Mouse (Mus musculus): ENCODE measurements around the gene Bpifb1. TPM values are rescaled to one million over a fixed set of nuclear protein-coding genes. Genes with fewer than 3 reads are reported as not detected.
A peak's percentile ranks its signal among the peaks of the same experiment; 100 is the strongest.

Gene Bpifb1
- polyA plus RNA-seq, 1 experiment from 2014 or later = not detected

DNA sequence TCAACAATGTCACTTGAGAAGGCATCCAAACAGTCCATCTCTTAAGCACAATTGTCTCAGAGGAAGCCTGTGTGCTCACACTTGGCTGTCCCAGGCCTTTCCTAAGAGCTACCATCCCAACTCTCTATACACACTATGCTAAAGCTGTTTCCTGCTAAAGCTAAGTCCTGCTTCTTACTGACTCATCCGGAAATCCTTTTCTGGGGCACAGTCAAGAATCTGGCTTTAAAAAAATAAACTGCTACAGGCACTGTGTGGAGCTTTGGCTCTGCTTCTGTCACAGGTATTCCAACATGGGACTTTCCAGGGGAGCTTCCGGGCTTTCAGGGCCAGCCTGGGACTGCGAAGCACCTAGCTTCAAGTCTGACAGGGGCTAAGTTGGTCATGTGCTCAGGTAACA lies 4.9 kb upstream of the Bpifb1 start:
- WGBS = 86% methylated on average over 3 of the region's 3 CpGs
- no peaks in the 10 kb centered on the region for H3K36me3 ChIP-seq (replicated peaks)
- H3K4me1 ChIP-seq = peaks cover 7% of the 10 kb centered on the region; the same call in 1 of the 2 replicates
- H3K4me3 ChIP-seq = no peak overlapping the region
- H3K27ac ChIP-seq (replicated peaks) = no peak overlapping the region
- DNase-seq (ENCODE audit: low spot score) = no peak
- H3K9me3 ChIP-seq = no peaks in the 10 kb centered on the region
- no peaks in the 10 kb centered on the region for H3K27me3 ChIP-seq (replicated peaks; ENCODE audit: low read depth, poor library complexity, severe bottlenecking)

DNA sequence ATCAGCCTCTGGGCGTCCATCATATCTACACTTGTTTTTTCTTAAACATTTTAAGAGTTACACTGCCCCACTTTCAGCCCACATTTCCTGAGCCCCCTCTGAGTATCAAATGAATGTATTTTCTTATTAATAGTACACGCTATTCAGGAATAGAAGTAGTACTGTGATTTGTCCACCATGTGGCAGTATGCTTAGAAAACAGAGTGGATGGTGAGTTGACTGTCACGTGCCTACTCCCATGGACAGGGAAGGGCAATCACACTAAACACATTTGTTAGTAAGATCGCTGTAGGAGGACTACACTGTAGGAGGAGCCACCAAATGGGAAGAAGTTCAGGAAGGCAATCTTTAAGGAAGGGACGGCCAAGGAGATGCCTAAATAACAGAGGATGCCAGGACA lies 3.1 kb upstream of the Bpifb1 start:
- Histone ChIP-seq H3K36me3 (replicated peaks) (no peaks in the 10 kb centered on the region), H3K9me3 (no peaks in the 10 kb centered on the region), H3K4me1 (peaks cover 12% of the 10 kb centered on the region; the same call in 1 of the 2 replicates), H3K27ac (replicated peaks) (no peak overlapping the region), H3K27me3 (replicated peaks; ENCODE audit: low read depth, poor library complexity, severe bottlenecking) (no peaks in the 10 kb centered on the region), H3K4me3 (no peak overlapping the region)
- no peak for DNase-seq (ENCODE audit: low spot score)
- 44% methylated on average over 5 of the region's 5 CpGs for WGBS

DNA sequence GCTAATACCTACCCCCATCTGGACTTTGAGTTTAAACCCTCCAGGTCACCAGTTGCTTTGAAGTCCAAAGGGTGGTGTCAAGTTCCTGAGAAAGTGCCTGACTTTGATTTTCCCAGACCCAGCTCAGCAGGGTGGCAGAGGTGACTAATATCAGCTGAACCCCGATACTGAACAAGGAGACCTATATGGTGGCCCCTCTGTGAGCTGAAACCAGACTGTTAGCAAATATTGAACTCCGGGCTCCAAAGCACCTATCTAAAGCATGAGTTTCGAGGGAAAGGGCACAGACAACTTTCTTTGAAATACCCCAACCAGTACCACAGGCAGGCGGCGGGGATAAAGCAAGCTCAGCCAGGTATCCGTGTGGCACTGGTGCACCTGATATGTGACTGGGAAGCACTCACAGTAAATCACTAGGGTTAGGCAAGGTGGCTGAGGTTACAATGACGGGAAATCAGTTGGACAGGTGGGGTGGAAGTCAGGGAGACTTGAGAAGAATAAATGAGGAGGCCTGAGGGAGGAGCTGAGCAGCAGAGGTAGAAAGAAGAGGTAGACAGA lies 662 bp upstream of the Bpifb1 start:
- peaks cover 12% of the 10 kb centered on the region; the same call in 1 of the 2 replicates for H3K4me1 ChIP-seq
- 81% methylated on average over 7 of the region's 7 CpGs for whole genome bisulfite sequencing

DNA sequence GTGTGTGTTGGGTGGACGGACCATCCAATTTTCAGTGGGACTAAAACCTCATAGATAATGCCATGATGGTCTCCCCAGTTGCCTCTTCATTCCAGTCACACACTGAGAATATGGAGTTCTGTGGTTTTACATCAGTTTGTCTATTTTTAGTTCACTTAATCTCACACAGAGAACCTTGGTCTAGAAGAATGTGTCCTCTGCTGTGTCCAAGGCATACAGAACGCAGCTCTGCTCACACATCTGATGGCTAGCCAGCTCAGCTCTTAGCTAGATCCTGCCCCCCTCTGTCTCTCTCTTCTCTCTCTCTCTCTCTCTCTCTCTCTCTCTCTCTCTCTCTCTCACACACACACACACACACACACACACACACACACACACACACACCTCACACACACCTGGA lies 1.5 kb downstream of the Bpifb1 start:
- H3K27ac ChIP-seq (replicated peaks) = no peak overlapping the region
- H3K27me3 ChIP-seq (replicated peaks; ENCODE audit: low read depth, poor library complexity, severe bottlenecking) = no peaks in the 10 kb centered on the region
- no peaks in the 10 kb centered on the region for H3K36me3 ChIP-seq (replicated peaks)
- peaks cover 12% of the 10 kb centered on the region; the same call in 1 of the 2 replicates for H3K4me1 ChIP-seq
- H3K9me3 ChIP-seq = no peaks in the 10 kb centered on the region
- no peak overlapping the region for H3K4me3 ChIP-seq
- DNase-seq (ENCODE audit: low spot score) = no peak
- 88% methylated on average over 2 of the region's 2 CpGs for WGBS

More for the DNA sequence above, 662 bp upstream of the Bpifb1 start:
- Histone ChIP-seq H3K36me3 (replicated peaks) (no peaks in the 10 kb centered on the region), H3K9me3 (no peaks in the 10 kb centered on the region), H3K27me3 (replicated peaks; ENCODE audit: low read depth, poor library complexity, severe bottlenecking) (no peaks in the 10 kb centered on the region), H3K27ac (replicated peaks) (no peak overlapping the region), H3K4me3 (no peak overlapping the region)
- no peak for DNase-seq (ENCODE audit: low spot score)

DNA sequence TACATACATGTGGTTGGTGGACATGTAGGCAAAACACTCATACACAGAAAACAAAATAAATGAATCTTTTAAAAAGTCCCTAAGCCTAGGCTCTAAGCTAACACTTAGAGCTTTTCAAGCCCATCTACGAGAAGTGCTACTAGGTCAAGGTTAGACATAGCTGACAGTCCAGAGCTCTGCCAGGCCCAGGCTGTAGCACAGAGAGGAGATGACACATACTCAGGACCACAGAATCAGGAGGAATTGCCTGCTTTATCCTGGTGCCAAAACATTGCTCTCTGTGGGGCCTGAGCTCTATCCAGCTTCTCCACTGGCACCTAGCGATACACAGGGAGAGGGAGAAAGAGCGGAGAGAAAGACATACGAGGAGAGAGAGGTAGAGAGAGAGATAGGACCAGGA lies 2.5 kb downstream of the Bpifb1 start:
- WGBS = 92% methylated on average over 4 of the region's 4 CpGs
- no peaks in the 10 kb centered on the region for H3K27me3 ChIP-seq (replicated peaks; ENCODE audit: low read depth, poor library complexity, severe bottlenecking)
- DNase-seq (ENCODE audit: low spot score) = no peak

DNA sequence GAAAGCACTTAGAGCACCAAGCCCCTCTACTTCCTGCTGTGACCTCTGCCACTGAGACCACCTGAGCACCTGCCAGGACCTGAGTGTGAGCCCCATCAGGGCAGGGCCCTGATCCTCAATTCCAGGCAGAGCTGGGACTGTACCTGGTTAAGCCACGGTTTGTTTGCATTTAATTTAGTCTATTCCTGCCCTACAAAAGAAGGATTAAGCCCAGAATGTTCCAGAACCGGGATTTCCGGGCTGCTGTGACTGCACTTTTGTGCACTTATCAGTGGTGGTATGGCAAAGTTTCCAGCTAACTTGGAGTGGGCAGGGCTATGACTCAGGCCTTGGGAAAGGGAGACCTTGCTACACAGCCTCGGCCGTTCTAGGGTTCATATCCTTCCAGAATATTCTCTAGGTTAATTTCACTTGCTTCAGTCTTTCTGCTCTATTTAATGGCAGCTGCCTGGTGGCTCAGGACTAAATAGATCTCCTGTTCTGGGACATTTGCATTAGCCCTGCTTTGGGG lies 3.4 kb downstream of the Bpifb1 start:
- Histone ChIP-seq H3K9me3 (no peaks in the 10 kb centered on the region), H3K4me1 (peaks cover 12% of the 10 kb centered on the region; the same call in 1 of the 2 replicates), H3K27ac (replicated peaks) (no peak overlapping the region), H3K27me3 (replicated peaks; ENCODE audit: low read depth, poor library complexity, severe bottlenecking) (no peaks in the 10 kb centered on the region), H3K36me3 (replicated peaks) (no peaks in the 10 kb centered on the region), H3K4me3 (no peak overlapping the region)
- no peak for DNase-seq (ENCODE audit: low spot score)
- 79% methylated on average over 5 of the region's 5 CpGs for WGBS

More for the DNA sequence above, 2.5 kb downstream of the Bpifb1 start:
- Histone ChIP-seq H3K4me3 (no peak overlapping the region), H3K9me3 (no peaks in the 10 kb centered on the region), H3K36me3 (replicated peaks) (no peaks in the 10 kb centered on the region), H3K27ac (replicated peaks) (no peak overlapping the region), H3K4me1 (peaks cover 12% of the 10 kb centered on the region; the same call in 1 of the 2 replicates)

DNA sequence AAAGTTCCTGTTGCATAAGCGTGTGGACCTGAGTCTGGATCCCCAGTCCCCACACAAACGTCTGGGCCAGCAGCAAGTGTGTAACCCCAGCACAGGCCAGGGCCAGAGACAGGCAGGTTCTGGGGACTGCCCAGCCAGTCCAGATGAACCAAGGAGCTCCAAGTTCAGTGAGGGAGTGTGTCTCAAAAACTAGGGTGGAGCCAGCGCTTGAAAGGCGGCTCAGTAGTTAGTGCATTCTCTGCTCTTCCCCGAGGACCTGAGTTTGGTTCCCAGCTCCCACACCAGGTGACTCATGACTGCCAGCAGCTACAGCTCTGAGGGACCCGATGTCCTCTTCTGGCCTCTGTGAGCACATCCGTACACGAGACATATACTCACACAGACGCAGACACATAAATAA lies 6.4 kb downstream of the Bpifb1 start:
- no peaks in the 10 kb centered on the region for H3K36me3 ChIP-seq (replicated peaks)
- WGBS = 89% methylated on average over 9 of the region's 9 CpGs
- H3K9me3 ChIP-seq = no peaks in the 10 kb centered on the region
- no peak overlapping the region for H3K27ac ChIP-seq (replicated peaks)
- DNase-seq (ENCODE audit: low spot score) = no peak
- no peak overlapping the region for H3K4me3 ChIP-seq
- no peaks in the 10 kb centered on the region for H3K4me1 ChIP-seq
- H3K27me3 ChIP-seq (replicated peaks; ENCODE audit: low read depth, poor library complexity, severe bottlenecking) = no peaks in the 10 kb centered on the region

DNA sequence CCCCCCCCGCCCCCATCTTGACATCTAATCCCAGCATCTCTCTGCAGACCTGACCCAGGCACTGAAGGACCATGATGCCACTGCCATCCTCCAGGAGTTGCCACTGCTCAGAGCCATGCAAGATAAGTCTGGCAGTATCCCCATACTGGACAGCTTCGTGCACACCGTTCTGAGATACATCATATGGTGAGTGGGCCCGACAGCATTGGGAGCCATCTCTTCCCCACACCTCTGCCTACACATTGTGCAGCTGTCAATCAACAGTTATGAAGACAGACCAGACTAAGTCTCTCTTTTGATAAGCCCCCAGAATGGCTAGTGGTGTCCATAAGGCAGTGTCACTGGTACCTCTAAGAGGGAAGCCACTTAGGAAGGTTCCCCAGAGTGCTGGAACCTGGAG lies 14.0 kb downstream of the Bpifb1 start:
- WGBS = 96% methylated on average over 4 of the region's 4 CpGs
- Histone ChIP-seq H3K4me1 (no peaks in the 10 kb centered on the region), H3K27ac (replicated peaks) (no peak overlapping the region), H3K9me3 (no peaks in the 10 kb centered on the region), H3K36me3 (replicated peaks) (no peaks in the 10 kb centered on the region), H3K27me3 (replicated peaks; ENCODE audit: low read depth, poor library complexity, severe bottlenecking) (no peaks in the 10 kb centered on the region), H3K4me3 (no peak overlapping the region)
- DNase-seq (ENCODE audit: low spot score) = no peak

DNA sequence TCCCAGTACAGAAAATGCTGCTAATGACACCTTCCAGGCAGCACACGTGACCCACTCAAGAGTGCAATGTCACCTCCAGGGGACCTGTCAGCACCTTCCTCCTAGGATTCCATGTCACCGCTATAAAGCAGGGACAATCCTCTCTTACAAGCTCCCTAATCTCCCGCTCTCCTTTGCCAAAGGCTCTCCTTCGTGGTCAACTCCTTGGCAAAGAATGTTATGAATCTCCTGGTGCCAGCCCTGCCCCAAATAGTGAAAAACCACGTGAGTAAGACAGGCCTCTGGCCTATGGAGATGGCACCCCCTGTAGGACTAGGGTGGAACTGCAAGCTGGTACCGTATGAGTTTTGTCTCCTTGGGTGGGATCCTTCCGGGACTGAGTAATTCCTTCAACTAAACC lies 16.3 kb downstream of the Bpifb1 start:
- Histone ChIP-seq H3K4me3 (no peak overlapping the region), H3K4me1 (no peaks in the 10 kb centered on the region), H3K9me3 (no peaks in the 10 kb centered on the region), H3K27ac (replicated peaks) (no peak overlapping the region), H3K27me3 (replicated peaks; ENCODE audit: low read depth, poor library complexity, severe bottlenecking) (no peaks in the 10 kb centered on the region), H3K36me3 (replicated peaks) (no peaks in the 10 kb centered on the region)
- 63% methylated on average over 7 of the region's 7 CpGs for WGBS
- peak; percentile 22 for DNase-seq (ENCODE audit: low spot score)

DNA sequence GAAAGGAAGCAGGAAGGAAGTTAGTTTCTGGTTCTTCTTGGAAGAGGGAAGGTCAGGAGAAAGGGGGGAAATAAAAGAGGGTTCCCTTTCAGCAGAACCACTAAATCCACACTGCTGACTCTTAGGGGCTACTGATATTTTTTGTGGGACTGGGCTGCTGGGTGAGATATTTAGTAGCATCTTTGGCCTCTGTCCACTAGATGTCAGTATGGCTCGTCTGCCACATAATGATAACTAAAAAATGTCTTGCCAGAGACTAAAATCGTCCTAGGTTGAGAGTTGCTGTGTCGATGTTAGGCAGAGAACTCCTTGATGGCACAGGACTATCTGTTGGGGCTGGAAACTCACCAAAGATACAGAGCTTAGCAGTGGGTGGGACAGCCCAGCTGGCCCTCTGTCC lies 18.5 kb downstream of the Bpifb1 start:
- no peaks in the 10 kb centered on the region for H3K4me1 ChIP-seq
- no peak overlapping the region for H3K27ac ChIP-seq (replicated peaks)
- no peaks in the 10 kb centered on the region for H3K27me3 ChIP-seq (replicated peaks; ENCODE audit: low read depth, poor library complexity, severe bottlenecking)
- WGBS = 25% methylated on average over 3 of the region's 3 CpGs
- H3K36me3 ChIP-seq (replicated peaks) = no peaks in the 10 kb centered on the region
- no peak for DNase-seq (ENCODE audit: low spot score)
- no peaks in the 10 kb centered on the region for H3K9me3 ChIP-seq
- H3K4me3 ChIP-seq = no peak overlapping the region

DNA sequence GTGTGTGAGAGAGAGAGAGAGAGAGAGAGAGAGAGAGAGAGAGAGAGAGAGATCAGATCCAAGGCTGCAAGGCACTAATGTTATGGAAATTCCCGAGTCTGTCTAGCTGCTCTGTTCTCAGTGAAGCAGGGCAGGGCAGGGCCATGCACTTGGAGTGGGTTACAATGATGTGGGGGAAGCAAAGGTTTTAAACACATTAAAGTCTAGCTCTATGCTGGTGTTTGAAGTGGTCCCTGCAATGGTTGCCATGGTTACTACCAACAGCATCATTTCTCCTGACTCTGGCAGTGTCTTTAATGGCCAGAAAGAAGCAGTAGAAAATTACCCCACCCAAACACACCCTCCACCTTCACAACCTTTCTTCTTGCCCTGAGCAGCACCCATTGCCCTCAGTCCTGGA lies 20.5 kb downstream of the Bpifb1 start:
- Histone ChIP-seq H3K4me1 (no peaks in the 10 kb centered on the region), H3K36me3 (replicated peaks) (no peaks in the 10 kb centered on the region), H3K4me3 (no peak overlapping the region), H3K27me3 (replicated peaks; ENCODE audit: low read depth, poor library complexity, severe bottlenecking) (no peaks in the 10 kb centered on the region), H3K9me3 (no peaks in the 10 kb centered on the region), H3K27ac (replicated peaks) (no peak overlapping the region)
- WGBS = 59% methylated on average over 1 of the region's 1 CpGs
- DNase-seq (ENCODE audit: low spot score) = no peak

DNA sequence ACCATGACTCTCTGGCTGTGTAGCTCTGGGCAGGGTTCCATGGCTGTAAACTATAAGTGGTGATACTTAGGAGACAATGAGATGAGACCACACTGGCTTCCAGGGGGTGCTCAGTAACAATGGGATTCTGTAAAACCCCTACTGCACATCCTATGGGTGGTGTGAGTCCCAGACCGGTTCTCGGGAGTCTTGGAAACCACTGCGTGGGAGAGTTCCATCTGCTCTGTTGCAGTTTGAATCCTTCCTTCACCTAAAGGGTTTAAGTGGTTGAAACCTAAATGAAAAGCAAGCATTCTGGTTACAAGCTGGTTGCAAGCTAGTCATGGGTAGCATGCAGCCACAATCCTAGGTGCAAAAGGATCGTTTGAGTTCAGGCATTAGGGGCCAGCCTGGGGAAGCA lies 21.3 kb downstream of the Bpifb1 start:
- H3K4me3 ChIP-seq = no peak overlapping the region
- H3K27ac ChIP-seq (replicated peaks) = no peak overlapping the region
- no peaks in the 10 kb centered on the region for H3K9me3 ChIP-seq
- 89% methylated on average over 4 of the region's 4 CpGs for WGBS
- H3K4me1 ChIP-seq = no peaks in the 10 kb centered on the region
- no peaks in the 10 kb centered on the region for H3K27me3 ChIP-seq (replicated peaks; ENCODE audit: low read depth, poor library complexity, severe bottlenecking)
- no peaks in the 10 kb centered on the region for H3K36me3 ChIP-seq (replicated peaks)
- DNase-seq (ENCODE audit: low spot score) = no peak

DNA sequence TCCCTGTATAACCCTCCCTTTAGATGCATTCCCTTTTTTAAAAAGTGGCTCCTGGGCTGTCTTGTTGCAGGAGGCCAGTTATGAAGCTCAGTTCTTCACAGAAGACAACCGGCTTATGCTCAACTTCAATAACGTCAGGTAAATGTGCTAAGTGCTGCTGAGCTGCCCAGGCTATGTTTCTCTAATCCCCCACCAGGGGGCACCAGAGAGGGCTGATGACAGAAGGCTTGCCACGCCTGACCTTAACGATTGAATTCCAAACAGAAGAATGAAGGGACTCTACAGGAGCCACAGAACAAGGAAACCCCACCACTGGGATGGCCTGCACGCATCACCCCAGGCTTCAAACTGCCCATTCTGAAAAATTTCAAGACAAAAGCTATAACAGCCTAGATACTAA lies 24.6 kb downstream of the Bpifb1 start:
- Histone ChIP-seq H3K36me3 (replicated peaks) (no peaks in the 10 kb centered on the region), H3K9me3 (no peaks in the 10 kb centered on the region), H3K4me1 (no peaks in the 10 kb centered on the region), H3K27ac (replicated peaks) (no peak overlapping the region), H3K4me3 (no peak overlapping the region), H3K27me3 (replicated peaks; ENCODE audit: low read depth, poor library complexity, severe bottlenecking) (no peaks in the 10 kb centered on the region)
- WGBS = 20% methylated on average over 5 of the region's 5 CpGs
- DNase-seq (ENCODE audit: low spot score) = peak; percentile 83

Measured in embryonic facial prominence, embryonic 10.5 days (tissue).